Mouse (Mus musculus) heart, embryonic 14.5 days (tissue): ENCODE results near the gene Pigx. TPM values are rescaled to one million over a fixed set of nuclear protein-coding genes. Genes with fewer than 3 reads are reported as not detected.

Experiments used
- ATAC-seq: fragments of 200-750 bp; cut with Nextera tagmentation; 2 replicates; pipeline ENCODE4 v1.8.0; 2017; ENCODE audit warnings: low read depth, moderate TSS enrichment; ENCODE audit not compliant: insufficient number of reproducible peaks, insufficient read depth, low FRiP score
- H3K27ac ChIP-seq, 2 experiments: fragments of 200-500 bp in 1 of 2; fragments of 300-500 bp in 1 of 2; sonication (generic) in 1 of 2; replicated peaks in 1 of 2; 2 replicates each; pipeline ENCODE4 v1.5.1; 2012 to 2014; ENCODE audit warnings: low read depth in 2 of 2, low read length in 2 of 2, control low read depth in 1 of 2, mild to moderate bottlenecking in 1 of 2, mixed read lengths in 1 of 2; ENCODE audit not compliant: control insufficient read depth in 1 of 2, insufficient read depth in 1 of 2
- H3K27me3 ChIP-seq: fragments of 300-500 bp; sonication (generic); 2 replicates; pipeline ENCODE4 v1.6.1; 2014; ENCODE audit warnings: mild to moderate bottlenecking, low read length, control low read depth; ENCODE audit not compliant: control insufficient read depth, insufficient read depth
- H3K36me3 ChIP-seq: fragments of 300-500 bp; sonication (generic); 2 replicates; pipeline ENCODE4 v1.6.1; 2014; ENCODE audit warnings: mild to moderate bottlenecking, control low read depth, low read length, mixed read lengths; ENCODE audit not compliant: control insufficient read depth, insufficient read depth
- H3K4me1 ChIP-seq, 2 experiments: fragments of 200-500 bp in 1 of 2; fragments of 300-500 bp in 1 of 2; sonication (generic) in 1 of 2; 2 replicates each; pipeline ENCODE4 v1.6.1; 2012 to 2014; ENCODE audit warnings: low read length in 2 of 2, control low read depth in 1 of 2, mixed read lengths in 1 of 2; ENCODE audit not compliant: control insufficient read depth in 2 of 2, insufficient read depth in 2 of 2
- H3K4me2 ChIP-seq: fragments of 300-500 bp; sonication (generic); 2 replicates; pipeline ENCODE4 v1.6.1; 2014; ENCODE audit warnings: mild to moderate bottlenecking, low read length
- H3K4me3 ChIP-seq, 2 experiments: fragments of 200-500 bp in 1 of 2; fragments of 300-500 bp in 1 of 2; sonication (generic) in 1 of 2; 2 replicates each; pipeline ENCODE4 v1.5.1; 2012 to 2014; ENCODE audit warnings: low read length in 2 of 2, mild to moderate bottlenecking in 2 of 2, control low read depth in 1 of 2, low read depth in 1 of 2, moderate library complexity in 1 of 2; ENCODE audit not compliant: control insufficient read depth in 1 of 2, insufficient read depth in 1 of 2
- H3K9ac ChIP-seq: fragments of 300-500 bp; sonication (generic); 2 replicates; pipeline ENCODE4 v1.6.1; 2014; ENCODE audit warnings: mild to moderate bottlenecking, low read length
- H3K9me3 ChIP-seq: fragments of 300-500 bp; sonication (generic); 2 replicates; pipeline ENCODE4 v1.6.1; 2016; ENCODE audit warnings: low read length, control low read depth; ENCODE audit not compliant: control insufficient read depth
- WGBS: fragments of 180-500 bp; shearing (Covaris S2); extraction: QIAGEN DNeasy Blood & Tissue Kit; methylation state at CpG from one replicate; pipeline ENCODE4 v1.1.7; 2014; 5-methylcytosine and 5-hydroxymethylcytosine counted together
- polyA plus RNA-seq: library from polyadenylated mRNA; unstranded; fragments of >200 nt; fragmentation: Nextera tagmentation; extraction: Ambion mirVana; gene quantifications from 2 replicates; pipeline ENCODE4 v1.2.1, GENCODE M21; 2014

Gene Pigx
- polyA plus RNA-seq, result 74.4 and 91.6 TPM in 2 replicates

GRCm38 (mm10) chr16:32099638-32100150, at the start of gene Pigx, which contains the start of gene Cep19:
TSS of gene Pigx (minus strand) at chr16:32099740.
TSS of gene Cep19 (plus strand) at chr16:32099800.
- Histone ChIP-seq H3K36me3 (peaks cover 17% of the 10 kb centered on the region), H3K27me3 (no peaks in the 10 kb centered on the region), H3K4me2 (peak within 1 kb of the TSS; percentile 70), H3K9me3 (no peaks in the 10 kb centered on the region), H3K9ac (peak within 1 kb of the TSS; percentile 86), H3K4me1 (peaks cover 0 to 12% of the 10 kb centered on the region in 2 experiments; a peak in 2 of 4 replicates), H3K27ac (peak within 1 kb of the TSS; percentile 79 to 83), H3K4me3 (peak within 1 kb of the TSS; percentile 78 to 86)
- ATAC-seq, result peak; percentile 95
- under 1% methylated on average over 34 of the region's 34 CpGs for WGBS

DNA sequence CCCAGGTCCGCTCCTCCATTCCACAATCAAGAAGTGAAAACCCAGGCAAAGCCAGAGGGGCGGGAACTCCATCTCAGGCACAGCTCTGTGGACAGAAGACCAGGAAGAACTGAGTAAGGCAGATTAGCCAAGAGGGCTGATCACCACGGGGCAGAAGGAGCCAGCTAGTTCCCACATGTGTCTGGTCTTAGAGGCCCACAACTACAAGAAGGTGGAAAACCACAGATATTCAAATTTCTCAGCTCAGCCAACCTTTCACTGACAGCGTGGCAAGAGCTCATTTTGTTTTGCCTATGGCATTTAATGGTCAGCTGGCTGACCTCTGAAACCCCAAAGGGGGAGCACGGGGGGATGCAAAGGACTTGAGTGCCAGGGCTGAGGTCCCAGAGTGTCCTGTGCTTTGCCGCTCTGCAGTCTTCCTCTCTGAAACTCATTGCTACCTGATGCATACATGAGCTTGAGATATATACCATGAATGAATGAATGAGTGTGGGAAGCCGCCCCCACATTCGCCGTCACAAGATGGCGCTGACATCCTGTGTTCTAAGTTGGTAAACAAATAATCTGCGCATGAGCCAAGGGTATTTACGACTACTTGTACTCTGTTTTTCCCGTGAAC, 48.2 kb upstream of the Pigx start:
- Histone ChIP-seq H3K4me3 (no peak overlapping the region; a peak in 2 of 4 replicates), H3K36me3 (0 out of 2 replicates have a peak, but pooled peaks cover 2% of the 10 kb centered on the region), H3K4me1 (no peaks in the 10 kb centered on the region), H3K9me3 (0 out of 2 replicates have a peak, but pooled peaks cover 3% of the 10 kb centered on the region), H3K27me3 (no peaks in the 10 kb centered on the region), H3K4me2 (peak overlapping the region; percentile 33), H3K9ac (no peak overlapping the region), H3K27ac (no peak overlapping the region)
- 60% methylated on average over 10 of the region's 13 CpGs for whole genome bisulfite sequencing
- no peak for ATAC-seq

DNA sequence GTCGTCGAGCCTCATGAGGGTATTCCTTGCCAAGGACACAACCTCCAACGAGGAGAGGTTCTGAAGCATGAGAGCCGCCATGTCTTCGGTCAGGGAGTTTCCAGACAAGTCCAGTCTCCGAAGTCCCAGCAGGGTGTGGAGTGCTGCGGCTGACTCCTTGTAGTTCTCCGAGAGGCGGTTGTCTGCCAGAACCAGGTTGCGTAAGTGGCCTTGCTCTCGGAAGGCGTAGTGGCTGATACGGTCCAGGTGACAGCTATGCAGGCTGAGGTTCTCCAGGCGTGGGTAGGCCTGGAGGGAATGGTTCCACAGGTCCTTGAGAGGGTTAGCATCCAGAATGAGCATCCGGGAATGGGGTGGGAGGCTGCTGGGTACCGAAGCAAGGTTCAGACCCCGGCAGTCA, 45.1 kb upstream of the Pigx start:
- no peak overlapping the region for H3K4me2 ChIP-seq
- WGBS, result 88% methylated on average over 17 of the region's 17 CpGs
- no peaks in the 10 kb centered on the region for H3K4me1 ChIP-seq
- H3K9me3 ChIP-seq, result 0 out of 2 replicates have a peak, but pooled peaks cover 3% of the 10 kb centered on the region
- H3K36me3 ChIP-seq, result 0 out of 2 replicates have a peak, but pooled peaks cover 2% of the 10 kb centered on the region
- H3K27me3 ChIP-seq, result no peaks in the 10 kb centered on the region
- no peak overlapping the region for H3K9ac ChIP-seq
- no peak overlapping the region for H3K4me3 ChIP-seq
- no peak overlapping the region for H3K27ac ChIP-seq
- ATAC-seq, result no peak

- 0 out of 2 replicates have a peak, but pooled peaks cover 2% of the 10 kb centered on the region for H3K36me3 ChIP-seq
- H3K4me3 ChIP-seq, result no peak overlapping the region
- H3K27me3 ChIP-seq, result no peaks in the 10 kb centered on the region
- no peak overlapping the region for H3K27ac ChIP-seq
- no peak overlapping the region for H3K4me2 ChIP-seq
- WGBS, result 86% methylated on average over 15 of the region's 15 CpGs
- no peak overlapping the region for H3K9ac ChIP-seq
- ATAC-seq, result no peak
- 0 out of 2 replicates have a peak, but pooled peaks cover 3% of the 10 kb centered on the region for H3K9me3 ChIP-seq
- H3K4me1 ChIP-seq, result no peaks in the 10 kb centered on the region
Measured at GRCm38 (mm10) chr16:32143766-32144165, 44.2 kb upstream of the Pigx start.

DNA sequence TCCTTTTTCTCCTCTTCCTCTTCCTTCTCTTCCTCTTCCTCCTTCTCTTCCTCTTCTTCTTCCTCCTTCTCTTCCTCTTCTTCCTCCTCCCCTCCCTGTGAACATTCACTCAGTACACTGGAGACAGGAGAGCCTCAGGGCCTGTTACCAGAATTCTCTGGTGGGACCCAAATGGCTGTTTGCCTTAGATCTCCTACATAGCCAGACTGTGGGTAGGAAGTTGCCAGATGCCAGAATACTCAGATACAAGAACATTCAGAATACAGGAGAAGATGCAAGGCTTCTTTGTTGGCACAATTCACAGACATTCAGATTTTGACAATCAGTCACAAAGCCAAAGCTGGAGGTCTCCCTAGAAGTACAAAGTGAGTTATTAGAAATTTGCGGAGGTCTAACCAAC, 39.4 kb upstream of the Pigx start:
- 84% methylated on average over 1 of the region's 1 CpGs for WGBS
- H3K4me3 ChIP-seq, result no peak overlapping the region
- no peaks in the 10 kb centered on the region for H3K27me3 ChIP-seq
- no peak overlapping the region for H3K4me2 ChIP-seq
- ATAC-seq, result no peak
- no peak overlapping the region for H3K27ac ChIP-seq
- H3K9me3 ChIP-seq, result 0 out of 2 replicates have a peak, but pooled peaks cover 3% of the 10 kb centered on the region
- no peak overlapping the region for H3K9ac ChIP-seq
- H3K4me1 ChIP-seq, result no peaks in the 10 kb centered on the region
- H3K36me3 ChIP-seq, result no peaks in the 10 kb centered on the region

DNA sequence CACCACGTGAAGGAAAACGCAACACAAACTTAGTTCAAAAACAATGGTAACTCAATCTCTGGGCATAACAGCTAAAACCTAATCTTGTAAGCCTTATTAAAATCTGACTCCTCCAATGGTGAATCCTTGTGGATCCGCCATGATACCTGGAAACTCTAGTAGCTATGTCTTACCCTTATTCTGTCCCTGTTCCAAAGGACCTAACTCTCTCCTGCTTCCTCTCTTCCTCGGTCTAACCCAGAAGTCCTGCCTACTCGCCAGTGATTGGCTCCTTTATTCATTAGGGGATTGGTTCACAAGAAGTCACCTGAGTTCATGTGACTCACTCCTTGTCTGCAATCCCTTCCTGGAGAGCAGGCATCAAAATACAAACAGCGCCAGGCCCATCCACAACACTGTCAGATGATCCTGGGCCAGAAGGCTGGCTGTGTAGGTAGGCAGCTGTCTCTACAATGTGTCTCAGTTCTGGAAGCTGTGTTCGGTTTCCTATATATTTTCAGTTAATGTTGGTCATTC, 36.4 kb upstream of the Pigx start:
- 74% methylated on average over 7 of the region's 7 CpGs for WGBS
- H3K27me3 ChIP-seq, result no peaks in the 10 kb centered on the region
- ATAC-seq, result no peak
- no peak overlapping the region for H3K4me2 ChIP-seq
- no peaks in the 10 kb centered on the region for H3K36me3 ChIP-seq
- no peaks in the 10 kb centered on the region for H3K9me3 ChIP-seq
- no peak overlapping the region for H3K9ac ChIP-seq
- H3K4me1 ChIP-seq, result no peaks in the 10 kb centered on the region
- no peak overlapping the region for H3K27ac ChIP-seq
- no peak overlapping the region for H3K4me3 ChIP-seq

DNA sequence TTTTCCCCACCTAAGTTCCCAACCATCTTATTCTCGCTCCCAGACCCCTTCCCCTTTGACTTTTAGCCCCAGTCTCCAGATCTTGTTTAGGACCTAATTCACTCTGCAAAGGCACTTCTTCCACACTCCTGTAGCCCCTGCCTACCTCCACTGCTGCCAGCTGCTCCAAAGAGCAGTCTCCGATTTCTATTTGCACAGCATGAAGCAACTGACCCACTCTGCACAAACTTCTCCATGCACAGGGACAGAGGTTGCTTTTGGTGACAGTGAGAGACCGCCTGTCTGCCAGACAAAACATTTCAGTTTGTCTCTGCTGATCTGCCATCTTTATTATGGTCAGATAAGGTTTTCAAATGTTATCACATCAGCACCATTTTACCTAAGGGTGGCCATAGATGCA, 33.6 kb upstream of the Pigx start:
- H3K4me1 ChIP-seq, result peaks cover 0 to 5% of the 10 kb centered on the region in 2 experiments; a peak in 1 of 4 replicates
- WGBS, result 91% methylated on average over 3 of the region's 3 CpGs
- H3K9me3 ChIP-seq, result no peaks in the 10 kb centered on the region
- H3K9ac ChIP-seq, result no peak overlapping the region
- no peak overlapping the region for H3K4me2 ChIP-seq
- no peak for ATAC-seq
- no peak overlapping the region for H3K4me3 ChIP-seq
- H3K27me3 ChIP-seq, result no peaks in the 10 kb centered on the region
- H3K36me3 ChIP-seq, result no peaks in the 10 kb centered on the region
- no peak overlapping the region for H3K27ac ChIP-seq
